11 mouse cellular contexts compared by ENCODE assay signal in the genomic region with DNA sequence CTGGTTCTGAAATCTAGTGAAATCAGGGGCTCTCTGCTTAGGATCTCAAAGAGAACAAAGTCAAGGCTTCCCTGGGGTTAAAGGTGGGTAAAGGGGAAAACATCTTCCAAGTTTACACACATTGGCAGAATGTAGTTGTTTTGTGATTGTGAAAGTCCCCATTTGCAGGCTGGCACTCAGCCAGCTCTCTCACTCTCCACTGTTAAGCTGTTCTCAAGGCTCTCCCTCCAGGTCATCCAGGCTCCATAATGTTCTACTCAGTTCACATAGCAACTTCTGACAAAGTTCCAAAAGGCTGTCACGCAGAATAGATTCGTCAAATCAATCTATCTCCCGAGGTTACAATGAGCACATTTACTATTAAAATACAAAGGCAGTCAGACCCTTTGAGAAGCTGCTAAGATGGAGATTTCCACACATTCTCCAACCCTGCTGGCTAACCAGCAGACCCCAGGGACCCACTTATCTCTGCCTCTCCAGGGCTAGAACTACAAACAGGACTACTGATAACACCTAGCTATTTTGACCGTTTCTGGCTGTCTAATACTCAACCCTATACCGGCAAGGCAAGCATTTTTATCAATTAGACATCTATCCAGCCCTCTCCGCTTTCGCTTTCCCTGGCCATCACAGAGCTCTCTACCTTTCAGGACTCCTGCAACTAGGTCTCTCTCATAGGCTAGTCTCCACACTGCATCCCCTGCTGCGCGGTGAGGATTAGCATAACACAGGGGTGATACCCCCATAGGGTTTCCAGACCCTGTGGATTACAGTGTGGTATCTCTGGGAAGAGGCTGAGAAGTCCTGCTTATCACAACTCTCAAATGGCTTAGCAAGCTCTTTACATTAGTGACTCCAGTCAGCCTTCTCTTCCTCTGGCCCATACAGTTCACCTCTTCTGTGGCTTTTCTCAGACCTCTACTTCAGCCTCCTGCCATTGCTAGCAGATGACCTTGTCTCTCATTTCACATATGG. TPM values are rescaled to one million over a fixed set of nuclear protein-coding genes. Genes with fewer than 3 reads are reported as not detected.
A peak's percentile ranks its signal among the peaks of the same experiment; 100 is the strongest.
DNase-seq lines count a peak whose midpoint lies in the region; ATAC-seq and TF ChIP-seq lines count a peak whose summit lies in the region.
"Had no signal": no experiment of that assay in that cellular context is flagged by ENCODE, and none has a peak within 500 bp of the region (broad histone marks: within the 10 kb centered on the region; RNA-seq: fewer than 3 reads in every experiment).

No protein-coding gene starts in this region.

- H3K4me3 ChIP-seq in erythroblast, embryonic 14.5 days (replicated peaks) = peak overlapping the region; percentile 28
- H3K4me3 ChIP-seq in liver, adult 2 months (ENCODE audit: insufficient read depth, low read depth, low read length) = no peak overlapping the region
- H3K4me3 ChIP-seq in liver, embryonic 12.5 days = peak overlapping the region; percentile 27

- no peak overlapping the region for H3K9ac ChIP-seq in liver, adult 2 months (ENCODE audit: low read depth, low read length)
- 0 out of 2 replicates have a peak overlapping the region, but pooled peaks have one; percentile 35 for H3K9ac ChIP-seq in liver, embryonic 12.5 days

- TF ChIP-seq POLR2A in liver, adult 2 months (IDR thresholded peaks at IDR 0.05; ENCODE audit: extremely low read depth, insufficient read depth, low read length) = no peak

- TF ChIP-seq CTCF in liver, adult 2 months (IDR thresholded peaks at IDR 0.05; ENCODE audit: low read depth, low read length) = no peak

- DNase-seq in liver, adult 2 months (ENCODE audit: extremely low read depth, low read depth, low spot score) = peak; percentile 32
- DNase-seq in liver (no peak), ES-CJ7 (ENCODE audit: low read depth, low spot score) (peak; percentile 38)
- DNase-seq in B cell, adult 2 months = no peak
- no peak for DNase-seq in urinary bladder, adult 2 months (ENCODE audit: low spot score)
- DNase-seq: cerebellum, adult 11-12 months; right cerebral cortex, adult 18-20 months had no signal

- H3K4me1 ChIP-seq in erythroblast, embryonic 14.5 days (ENCODE audit: control insufficient read depth) = peaks cover 16% of the 10 kb centered on the region
- H3K4me1 ChIP-seq in liver, adult 2 months (ENCODE audit: control insufficient read depth, insufficient read depth, low read length) = peaks cover 4% of the 10 kb centered on the region; the same call in 1 of the 2 replicates
- peaks cover 33% of the 10 kb centered on the region for H3K4me1 ChIP-seq in liver, embryonic 12.5 days

- 16% methylated on average over 9 of the region's 9 CpGs for WGBS in liver, adult 2 months
- 9% methylated on average over 9 of the region's 9 CpGs for WGBS in liver, embryonic 12.5 days (ENCODE audit: insufficient replicate concordance)

- no peak overlapping the region for H3K27ac ChIP-seq in liver, adult 2 months (replicated peaks; ENCODE audit: insufficient read depth, low read depth, low read length)
- no peak overlapping the region for H3K27ac ChIP-seq in liver, embryonic 12.5 days

- H3K36me3 ChIP-seq in erythroblast, embryonic 14.5 days (ENCODE audit: control insufficient read depth) = no peaks in the 10 kb centered on the region
- no peaks in the 10 kb centered on the region for H3K36me3 ChIP-seq in liver, adult 2 months (ENCODE audit: control insufficient read depth, insufficient read depth, low read length)
- no peaks in the 10 kb centered on the region for H3K36me3 ChIP-seq in liver, embryonic 12.5 days

- no peak for ATAC-seq in erythroblast, adult 5-6 weeks (replicated peaks; ENCODE audit: low FRiP score, poor library complexity, severe bottlenecking)
- ATAC-seq in liver, embryonic 12.5 days = peak; percentile 73
- ATAC-seq: activated CD4-positive, CD25-positive, alpha-beta regulatory T cell, adult 4 months had no signal

- no peaks in the 10 kb centered on the region; the same call in 1 of the 2 replicates for H3K9me3 ChIP-seq in erythroblast, embryonic 14.5 days (ENCODE audit: control insufficient read depth, low read length)
- no peaks in the 10 kb centered on the region for H3K9me3 ChIP-seq in liver, embryonic 12.5 days (replicated peaks)

- peaks cover 31% of the 10 kb centered on the region for H3K27me3 ChIP-seq in erythroblast, embryonic 14.5 days (ENCODE audit: control insufficient read depth)
- peaks cover 2% of the 10 kb centered on the region; the same call in 1 of the 2 replicates for H3K27me3 ChIP-seq in liver, adult 2 months (ENCODE audit: control insufficient read depth, insufficient read depth, low read length)
- H3K27me3 ChIP-seq in liver, embryonic 12.5 days (replicated peaks) = peaks cover 32% of the 10 kb centered on the region

- H3K79me2 ChIP-seq in liver, adult 2 months (ENCODE audit: control insufficient read depth, insufficient read depth, low read length) = no peaks in the 10 kb centered on the region

- peak overlapping the region; percentile 62 for H3K4me2 ChIP-seq in liver, embryonic 12.5 days

RNA-seq across cellular contexts. Expression of gene Intu, which starts 2.8 kb away (rescaled TPM):
- 0.04 and 0.06 TPM in 2 replicates for polyA plus RNA-seq in erythroblast, embryonic 14.5 days (2012)
- total RNA-seq in erythroblast, adult 5-6 weeks (2015; ENCODE audit: low replicate concordance) = 0.42 and 2.7 TPM in 2 replicates
- 0.43 and 0.56 TPM in 2 replicates for total RNA-seq in erythroblast, adult 5-6 weeks (2017; ENCODE audit: low replicate concordance)
- total RNA-seq in liver, adult 2 months (2014; rRNA removed) = 1.7 and 2.2 TPM in 2 replicates
- polyA plus RNA-seq in liver, adult 2 months (2012; rRNA removed) = 0.82 and 1.2 TPM in 2 replicates
- 1.2 and 2.0 TPM in 2 replicates for polyA plus RNA-seq in liver, embryonic 12.5 days (2016; fragmentation: Nextera tagmentation; extraction: Ambion mirVana)
- 2.7 and 3.2 TPM in 2 replicates for polyA plus RNA-seq in urinary bladder, adult 2 months (2012; rRNA removed)

Comparison
In these comparisons a context has a peak if more than half of its experiments do, and no peak if none do; other contexts are left out.
1. DNase-seq: peak in liver, adult 2 months (single experiment) and ES-CJ7 (single experiment); none in liver (single experiment), B cell, adult 2 months (0 of 2) and urinary bladder, adult 2 months (single experiment).